Comparison of ENCODE assay signal across 9 mouse cellular contexts in the genomic region with DNA sequence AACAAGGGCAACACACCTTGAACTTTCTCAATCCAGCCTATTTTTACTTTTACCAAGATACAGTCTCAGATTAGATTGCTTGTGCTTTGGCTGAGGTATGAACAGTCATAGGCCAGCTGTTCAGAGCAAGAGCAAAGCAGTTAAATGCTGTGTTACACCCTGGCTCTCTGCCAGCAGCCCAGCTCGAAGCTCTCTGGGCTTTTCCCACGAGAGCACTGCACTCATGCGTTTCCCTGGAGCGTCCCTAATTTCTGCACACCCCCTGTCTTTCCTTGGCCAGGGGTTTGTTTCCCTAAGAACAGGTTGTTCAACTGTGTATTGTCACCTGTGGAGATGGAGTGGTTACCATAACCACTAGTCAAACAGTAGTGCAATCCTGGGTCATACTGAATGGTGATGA.
DNase-seq lines count a peak whose midpoint lies in the region; ATAC-seq and TF ChIP-seq lines count a peak whose summit lies in the region.
"Had no signal": no experiment of that assay in that cellular context is flagged by ENCODE, and none has a peak within 500 bp of the region (broad histone marks: within the 10 kb centered on the region; RNA-seq: fewer than 3 reads in every experiment).

No protein-coding gene starts in this region.

- H3K27me3 ChIP-seq in embryonic facial prominence, embryonic 12.5 days, result no peaks in the 10 kb centered on the region
- H3K27me3 ChIP-seq in embryonic facial prominence, embryonic 10.5 days (replicated peaks; ENCODE audit: low read depth, poor library complexity, severe bottlenecking), result no peaks in the 10 kb centered on the region
- H3K27me3 ChIP-seq in liver, postnatal 0 days (ENCODE audit: insufficient read depth, low read length), result no peaks in the 10 kb centered on the region
- no peaks in the 10 kb centered on the region for H3K27me3 ChIP-seq in liver, embryonic 12.5 days (replicated peaks)
- no peaks in the 10 kb centered on the region for H3K27me3 ChIP-seq in cerebellum, adult 2 months (ENCODE audit: control insufficient read depth, insufficient read depth, low read length)
- H3K27me3 ChIP-seq: liver, embryonic 15.5 days had no signal

- TF ChIP-seq POLR2A in cerebellum, adult 2 months (IDR thresholded peaks at IDR 0.05; ENCODE audit: borderline replicate concordance, insufficient read depth, low read length), result no peak

- no peak overlapping the region for H3K27ac ChIP-seq in embryonic facial prominence, embryonic 12.5 days
- no peak overlapping the region for H3K27ac ChIP-seq in embryonic facial prominence, embryonic 10.5 days (replicated peaks)
- H3K27ac ChIP-seq in liver, postnatal 0 days (ENCODE audit: low read depth), result no peak overlapping the region
- H3K27ac ChIP-seq in liver, embryonic 12.5 days, result no peak overlapping the region
- H3K27ac ChIP-seq in cerebellum, adult 2 months (ENCODE audit: insufficient read depth, low read length), result no peak overlapping the region
- H3K27ac ChIP-seq: liver, embryonic 15.5 days had no signal

- no peaks in the 10 kb centered on the region for H3K9me3 ChIP-seq in embryonic facial prominence, embryonic 12.5 days
- H3K9me3 ChIP-seq in embryonic facial prominence, embryonic 10.5 days, result no peaks in the 10 kb centered on the region
- H3K9me3 ChIP-seq in liver, postnatal 0 days (ENCODE audit: low read length), result no peaks in the 10 kb centered on the region
- no peaks in the 10 kb centered on the region for H3K9me3 ChIP-seq in liver, embryonic 12.5 days (replicated peaks)
- H3K9me3 ChIP-seq: liver, embryonic 15.5 days had no signal

- H3K4me1 ChIP-seq in embryonic facial prominence, embryonic 12.5 days, result 0 out of 2 replicates have a peak, but pooled peaks cover 3% of the 10 kb centered on the region
- H3K4me1 ChIP-seq in embryonic facial prominence, embryonic 10.5 days, result no peaks in the 10 kb centered on the region
- no peaks in the 10 kb centered on the region for H3K4me1 ChIP-seq in liver, postnatal 0 days (ENCODE audit: insufficient read depth)
- H3K4me1 ChIP-seq in liver, embryonic 12.5 days, result no peaks in the 10 kb centered on the region
- no peaks in the 10 kb centered on the region for H3K4me1 ChIP-seq in cerebellum, adult 2 months (ENCODE audit: control insufficient read depth, insufficient read depth, low read length)
- H3K4me1 ChIP-seq: liver, embryonic 15.5 days had no signal

- H3K9ac ChIP-seq in embryonic facial prominence, embryonic 12.5 days, result no peak overlapping the region
- no peak overlapping the region for H3K9ac ChIP-seq in liver, postnatal 0 days (replicated peaks)
- H3K9ac ChIP-seq in liver, embryonic 12.5 days, result no peak overlapping the region
- H3K9ac ChIP-seq: liver, embryonic 15.5 days had no signal

- DNase-seq in embryonic facial prominence, embryonic 10.5 days (ENCODE audit: low spot score), result no peak
- DNase-seq in liver, postnatal 0 days, result peak; percentile 14
- DNase-seq in kidney, postnatal 25 days, result peak; percentile 43 to 66
- DNase-seq in right cerebral cortex, postnatal 10 days (ENCODE audit: low spot score in 2 of 2), result peak; percentile 42 to 50
- no peak for DNase-seq in cerebellum, adult 2 months
- no peak for DNase-seq in urinary bladder, postnatal 4 days (ENCODE audit: low spot score in 2 of 2)

- no peak for TF ChIP-seq EP300 in liver, postnatal 0 days (IDR thresholded peaks at IDR 0.05; ENCODE audit: low read depth)

- no peak for TF ChIP-seq CTCF in liver, postnatal 0 days (IDR thresholded peaks at IDR 0.05; ENCODE audit: low read depth)
- no peak for TF ChIP-seq CTCF in cerebellum, adult 2 months (IDR thresholded peaks at IDR 0.05; ENCODE audit: borderline replicate concordance, insufficient read depth, low read depth, low read length)

- ATAC-seq in embryonic facial prominence, embryonic 12.5 days (ENCODE audit: insufficient number of reproducible peaks, insufficient read depth, low FRiP score, low TSS enrichment), result 0 out of 2 replicates have a peak, but pooled peaks have one; percentile 15
- ATAC-seq in liver, postnatal 0 days, result no peak
- no peak for ATAC-seq in liver, embryonic 12.5 days

- H3K36me3 ChIP-seq in embryonic facial prominence, embryonic 12.5 days, result no peaks in the 10 kb centered on the region
- no peaks in the 10 kb centered on the region for H3K36me3 ChIP-seq in embryonic facial prominence, embryonic 10.5 days (replicated peaks)
- H3K36me3 ChIP-seq in liver, postnatal 0 days (replicated peaks; ENCODE audit: insufficient read depth, low read length), result no peaks in the 10 kb centered on the region
- no peaks in the 10 kb centered on the region for H3K36me3 ChIP-seq in liver, embryonic 12.5 days
- H3K36me3 ChIP-seq: liver, embryonic 15.5 days had no signal

- no peak overlapping the region for H3K4me3 ChIP-seq in embryonic facial prominence, embryonic 12.5 days
- H3K4me3 ChIP-seq in embryonic facial prominence, embryonic 10.5 days, result no peak overlapping the region
- no peak overlapping the region for H3K4me3 ChIP-seq in liver, postnatal 0 days (ENCODE audit: low read depth, low read length)
- no peak overlapping the region for H3K4me3 ChIP-seq in liver, embryonic 12.5 days
- H3K4me3 ChIP-seq in cerebellum, adult 2 months (replicated peaks; ENCODE audit: insufficient read depth, low read depth, low read length), result no peak overlapping the region
- H3K4me3 ChIP-seq: liver, embryonic 15.5 days had no signal

- no peak overlapping the region for H3K4me2 ChIP-seq in embryonic facial prominence, embryonic 12.5 days (replicated peaks)
- H3K4me2 ChIP-seq in liver, postnatal 0 days (ENCODE audit: low read depth, low read length), result no peak overlapping the region
- no peak overlapping the region for H3K4me2 ChIP-seq in liver, embryonic 12.5 days
- H3K4me2 ChIP-seq: liver, embryonic 15.5 days had no signal

- 44% methylated on average over 4 of the region's 4 CpGs for WGBS in embryonic facial prominence, embryonic 12.5 days
- WGBS in embryonic facial prominence, embryonic 10.5 days, result 85% methylated on average over 4 of the region's 4 CpGs
- WGBS in liver, postnatal 0 days (ENCODE audit: insufficient replicate concordance), result 47% methylated on average over 4 of the region's 4 CpGs
- 57% methylated on average over 4 of the region's 4 CpGs for WGBS in liver, embryonic 12.5 days (ENCODE audit: insufficient replicate concordance)
- 18% methylated on average over 4 of the region's 4 CpGs for WGBS in cerebellum, adult 2 months

Comparison
In these comparisons a context has a peak if more than half of its experiments do, and no peak if none do; other contexts are left out.
1. DNase-seq: peak in liver, postnatal 0 days (single experiment), kidney, postnatal 25 days (2 of 2) and right cerebral cortex, postnatal 10 days (2 of 2); none in embryonic facial prominence, embryonic 10.5 days (single experiment), cerebellum, adult 2 months (0 of 2) and urinary bladder, postnatal 4 days (0 of 2).